Mouse (Mus musculus) bone marrow, adult 2 months (tissue): ENCODE measurements at regions not wholly inside any gene's neighbourhood (a gene's known extent, or its start where the extent isn't known, plus 50 kb on each side); places are given as distances from the start of the nearest gene placed in this dataset.

Source experiments
- CTCF ChIP-seq: fragments of 200-500 bp; IDR thresholded peaks from 2 replicates; pipeline ENCODE4 v1.5.1; 2011; ENCODE audit warnings: low read length, control low read depth; ENCODE audit not compliant: control insufficient read depth, insufficient read depth
- POLR2A ChIP-seq: fragments of 200-500 bp; IDR thresholded peaks from 2 replicates; pipeline ENCODE4 v1.6.1; 2011; ENCODE audit warnings: low read depth, mild to moderate bottlenecking, control low read depth, low read length, borderline replicate concordance; ENCODE audit not compliant: control insufficient read depth

DNA sequence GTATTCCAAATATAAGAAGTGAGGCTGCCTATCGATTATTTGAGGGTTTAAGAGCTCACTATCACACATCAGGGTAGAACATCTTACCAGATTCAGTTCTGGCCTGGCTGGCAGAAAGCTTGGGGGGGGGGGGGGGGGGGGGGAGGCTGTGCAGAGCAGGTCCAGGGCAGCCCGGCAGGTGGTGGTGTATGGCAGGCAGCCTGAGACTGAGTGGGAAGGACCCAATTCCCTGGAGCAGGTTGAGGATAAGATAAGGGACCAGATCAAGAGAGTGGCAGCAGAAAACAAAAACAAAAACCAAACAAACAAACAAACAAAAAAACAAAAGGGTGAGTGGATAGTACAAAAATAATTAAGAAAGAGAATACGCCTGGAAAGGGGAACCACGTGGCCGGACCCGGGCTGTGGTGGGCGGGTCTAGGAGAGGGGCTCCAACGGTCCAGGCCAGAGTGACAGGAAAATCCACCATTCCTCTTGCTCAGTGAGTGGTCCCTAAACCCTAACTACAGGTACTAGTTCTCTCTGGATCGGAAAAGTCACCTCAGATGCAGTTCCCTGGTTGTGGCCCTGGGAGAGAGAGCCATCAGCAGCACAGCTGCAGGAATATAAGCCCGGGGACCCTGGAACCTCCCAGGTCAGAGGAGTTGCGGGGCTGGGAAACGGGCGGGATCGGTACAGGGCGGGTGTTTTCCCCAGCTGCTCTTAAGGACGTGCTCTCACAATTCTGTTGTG, 73.3 kb downstream of the Vmn2r112 start:
- no peak for TF ChIP-seq POLR2A
- no peak for TF ChIP-seq CTCF
